Mouse (Mus musculus) brain, embryonic 14.5 days (tissue): ENCODE measurements around the gene Rbfox3.

Source experiments
- CTCF ChIP-seq: fragments of 200-500 bp; IDR thresholded peaks from 2 replicates; pipeline ENCODE4 v1.5.1; 2012; ENCODE audit warnings: inconsistent platforms, mild to moderate bottlenecking, moderate library complexity, borderline replicate concordance; ENCODE audit not compliant: insufficient read depth, insufficient read length; ENCODE audit errors: extremely low read depth
- POLR2A ChIP-seq: fragments of 200-500 bp; IDR thresholded peaks from 2 replicates; pipeline ENCODE4 v1.6.1; 2012; ENCODE audit warnings: mild to moderate bottlenecking, inconsistent platforms, borderline replicate concordance; ENCODE audit not compliant: poor library complexity, insufficient read depth, insufficient read length, severe bottlenecking; ENCODE audit errors: extremely low read depth

DNA sequence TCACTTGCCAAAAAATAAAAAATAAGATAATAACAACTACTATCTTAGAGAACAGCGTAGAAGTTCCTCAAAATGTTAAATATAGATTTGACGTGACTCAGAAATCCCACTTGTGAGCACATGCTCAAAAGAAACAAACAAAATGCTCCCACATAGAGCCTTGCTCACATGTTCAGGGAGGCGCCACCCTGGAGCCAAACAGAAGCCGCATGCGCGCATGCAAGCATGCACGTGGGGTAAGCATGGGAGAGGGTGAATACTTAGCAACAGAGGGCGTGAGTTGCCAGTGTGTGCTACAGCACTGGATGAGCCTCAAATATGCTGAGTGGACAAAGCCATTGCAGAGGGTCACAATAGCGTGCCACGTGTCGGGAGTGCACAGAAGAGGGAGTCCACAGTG, 454.5 kb downstream of the Rbfox3 start:
- TF ChIP-seq POLR2A (no peak), CTCF (no peak)
